Mouse (Mus musculus) CH12.LX (cell line): Measurements from ENCODE around the gene Xpr1. TPM values are rescaled to one million over a fixed set of nuclear protein-coding genes. Genes with fewer than 3 reads are reported as not detected.

Source experiments
- DNase-seq: peaks from one replicate; pipeline ENCODE4 v3.0.0-alpha.2; 2013; ENCODE audit errors: extremely low read depth
- H3K27ac ChIP-seq: 2 replicates; pipeline ENCODE4 v1.5.1; 2012; ENCODE audit warnings: low read depth, mild to moderate bottlenecking, control low read depth, moderate library complexity; ENCODE audit not compliant: insufficient read depth
- H3K27me3 ChIP-seq: replicated peaks from 2 replicates; pipeline ENCODE3; 2012; ENCODE audit warnings: inconsistent platforms
- H3K36me3 ChIP-seq, 2 experiments: replicated peaks in 1 of 2; 2 replicates each; pipeline versions ENCODE3 to v1.6.1; 2012; ENCODE audit warnings: inconsistent platforms in 1 of 2, low read length in 1 of 2, mild to moderate bottlenecking in 1 of 2, mixed read lengths in 1 of 2, moderate library complexity in 1 of 2; ENCODE audit not compliant: control insufficient read depth in 1 of 2, insufficient read depth in 1 of 2
- H3K4me1 ChIP-seq, 2 experiments: 2 replicates each; pipeline ENCODE4 v1.6.1; 2012; ENCODE audit warnings: inconsistent platforms in 1 of 2, moderate library complexity in 1 of 2; ENCODE audit not compliant: insufficient read depth in 2 of 2, control insufficient read depth in 1 of 2
- H3K4me2 ChIP-seq: 2 replicates; pipeline ENCODE4 v1.6.1; 2012; ENCODE audit warnings: low read depth, mild to moderate bottlenecking, control low read depth; ENCODE audit not compliant: poor library complexity, insufficient read depth, severe bottlenecking
- H3K4me3 ChIP-seq, 3 experiments: fragments of 150-350 bp in 1 of 3; sonication (generic) in 1 of 3; replicated peaks in 1 of 3; 2 replicates each; pipeline versions ENCODE3 to v1.5.1; 2011 to 2012; ENCODE audit warnings: low read depth in 2 of 3, low read length in 2 of 3, mild to moderate bottlenecking in 2 of 3, moderate library complexity in 2 of 3, control low read depth in 1 of 3, improper control_type of control experiment in 1 of 3, inconsistent platforms in 1 of 3, mixed read lengths in 1 of 3; ENCODE audit not compliant: poor library complexity in 1 of 3
- H3K79me2 ChIP-seq: replicated peaks from 2 replicates; pipeline ENCODE4 v1.6.1; 2012; ENCODE audit warnings: mild to moderate bottlenecking, moderate library complexity; ENCODE audit not compliant: control insufficient read depth, poor library complexity, insufficient read depth, severe bottlenecking; ENCODE audit errors: extremely low read depth
- H3K9ac ChIP-seq: 2 replicates; pipeline ENCODE4 v1.6.1; 2012; ENCODE audit warnings: low read depth, mild to moderate bottlenecking, control low read depth, moderate library complexity; ENCODE audit not compliant: insufficient read depth
- H3K9me3 ChIP-seq: replicated peaks from 2 replicates; pipeline ENCODE3; 2012; ENCODE audit warnings: low read length, inconsistent platforms, mixed read lengths
- BHLHE40 ChIP-seq: IDR thresholded peaks from 2 replicates; pipeline ENCODE4 v1.6.1; 2011; ENCODE audit warnings: mild to moderate bottlenecking, low read depth, low read length, improper control_type of control experiment
- CTCF ChIP-seq, 2 experiments: IDR thresholded peaks in 1 of 2; conservative IDR thresholded peaks in 1 of 2; 2 replicates each; pipeline ENCODE4 v1.5.1; 2011 to 2012; ENCODE audit warnings: low read depth in 2 of 2, low read length in 2 of 2, improper control_type of control experiment in 1 of 2, inconsistent platforms in 1 of 2, mild to moderate bottlenecking in 1 of 2, moderate library complexity in 1 of 2
- ETS1 ChIP-seq: conservative IDR thresholded peaks from 2 replicates; pipeline ENCODE4 v1.6.1; 2012; ENCODE audit warnings: low read depth, mild to moderate bottlenecking, inconsistent platforms, low read length, improper control_type of control experiment, moderate library complexity
- HCFC1 ChIP-seq: IDR thresholded peaks from 2 replicates; pipeline ENCODE4 v1.6.1; 2012; ENCODE audit warnings: low read depth, mild to moderate bottlenecking, inconsistent platforms, low read length, improper control_type of control experiment
- JUND ChIP-seq: conservative IDR thresholded peaks from 2 replicates; pipeline ENCODE4 v1.6.1; 2011; ENCODE audit warnings: low read depth, low read length, improper control_type of control experiment
- KAT2A ChIP-seq: IDR thresholded peaks from 2 replicates; pipeline ENCODE4 v1.6.1; 2012; ENCODE audit warnings: low read length, improper control_type of control experiment, inconsistent platforms; ENCODE audit not compliant: insufficient replicate concordance
- MAZ ChIP-seq: IDR thresholded peaks from 2 replicates; pipeline ENCODE4 v1.6.1; 2012; ENCODE audit warnings: low read depth, mild to moderate bottlenecking, inconsistent platforms, low read length, improper control_type of control experiment, moderate library complexity
- MEF2A ChIP-seq: IDR thresholded peaks from 2 replicates; pipeline ENCODE4 v1.6.1; 2014; ENCODE audit warnings: low read depth, mild to moderate bottlenecking, inconsistent platforms, low read length, improper control_type of control experiment, borderline replicate concordance
- PAX5 ChIP-seq: IDR thresholded peaks from 2 replicates; pipeline ENCODE4 v1.6.1; 2012; ENCODE audit warnings: low read length, inconsistent platforms, mixed read lengths
- RCOR1 ChIP-seq: conservative IDR thresholded peaks from 2 replicates; pipeline ENCODE4 v1.6.1; 2012; ENCODE audit warnings: low read depth, mild to moderate bottlenecking, inconsistent platforms, low read length, improper control_type of control experiment
- TBP ChIP-seq: conservative IDR thresholded peaks from 2 replicates; pipeline ENCODE4 v1.6.1; 2011; ENCODE audit warnings: low read depth, low read length, improper control_type of control experiment
- USF1 ChIP-seq: IDR thresholded peaks from 2 replicates; pipeline ENCODE4 v1.6.1; 2014; ENCODE audit warnings: low read depth, mild to moderate bottlenecking, inconsistent platforms, low read length, improper control_type of control experiment
- USF2 ChIP-seq: conservative IDR thresholded peaks from 2 replicates; pipeline ENCODE4 v1.6.1; 2011; ENCODE audit warnings: low read depth, low read length, improper control_type of control experiment
- ZNF384 ChIP-seq: IDR thresholded peaks from 2 replicates; pipeline ENCODE4 v1.6.1; 2012; ENCODE audit warnings: low read depth, low read length, improper control_type of control experiment, inconsistent platforms
- dilution Hi-C: fragments of 300-500 bp; cut with MboI; formaldehyde crosslinking; loops from 2 replicates; pipeline ENCODE4 v1.14.3; 2020; ENCODE audit warnings: low sequenced_read_pairs; ENCODE audit not compliant: extremely low pct_unique_long_range_greater_than_20kb, extremely low pct_ligation_motif_present
- in situ Hi-C: fragments of 300-500 bp; cut with MboI; formaldehyde crosslinking; loops from 3 replicates; pipeline ENCODE4 v1.14.3; 2019; ENCODE audit warnings: low sequenced_read_pairs, low pct_ligation_motif_present, low pct_unique_long_range_greater_than_20kb, mixed read lengths
- polyA plus RNA-seq: library from polyadenylated mRNA; unstranded; fragments of >175 nt; gene quantifications from 2 replicates; pipeline ENCODE4 v1.2.1, GENCODE M21; 2012; ENCODE audit warnings: low read depth; ENCODE audit not compliant: insufficient read length
- total RNA-seq, 2 experiments: library from RNA; depleted of rRNA; stranded (reverse); fragments of 300-350 nt in 1 of 2; fragments of >200 nt in 1 of 2; gene quantifications; 2 replicates each; pipeline ENCODE4 v1.2.3; 2012 to 2014

Gene Xpr1
- total and polyA plus RNA-seq, 3 experiments, result 7.7 to 13.1 (median 9.6) TPM

- TF ChIP-seq RCOR1, result no peak
- TF ChIP-seq BHLHE40, result no peak
- TF ChIP-seq TBP, result no peak
- no peak for TF ChIP-seq ETS1
- no peak for TF ChIP-seq HCFC1
- no peak for TF ChIP-seq MAZ
- Histone ChIP-seq H3K9me3 (no peaks in the 10 kb centered on the region), H3K27ac (no peak overlapping the region), H3K27me3 (no peaks in the 10 kb centered on the region), H3K4me3 (no peak overlapping the region), H3K9ac (no peak overlapping the region), H3K4me1 (no peaks in the 10 kb centered on the region), H3K36me3 (no peaks in the 10 kb centered on the region), H3K4me2 (no peak overlapping the region), H3K79me2 (no peaks in the 10 kb centered on the region)
- DNase-seq, result no peak
- dilution Hi-C loops, result no loop called here
- in situ Hi-C loops, result no loop called here
Measured at GRCm38 (mm10) chr1:155442521-155443001, 25.3 kb upstream of the Xpr1 start.

- dilution Hi-C loops, result no loop called here
- no peaks in the 10 kb centered on the region for H3K9me3 ChIP-seq
- no peaks in the 10 kb centered on the region for H3K79me2 ChIP-seq
- no peaks in the 10 kb centered on the region for H3K36me3 ChIP-seq
- H3K27ac ChIP-seq, result no peak overlapping the region
- H3K27me3 ChIP-seq, result no peaks in the 10 kb centered on the region
- H3K4me3 ChIP-seq, result no peak overlapping the region
- no peak for TF ChIP-seq USF2
- no peak for TF ChIP-seq USF1
- no peak for TF ChIP-seq PAX5
- no peak for TF ChIP-seq ETS1
- no peak for TF ChIP-seq MEF2A
- TF ChIP-seq CTCF (conservative IDR thresholded peaks at IDR 0.05 in 1 of 2, IDR thresholded peaks at IDR 0.05 in 1 of 2; ENCODE audit: low read depth in 2 of 2, low read length in 2 of 2), result no peak
- no peak for DNase-seq
- H3K4me2 ChIP-seq, result no peak overlapping the region
- no peaks in the 10 kb centered on the region for H3K4me1 ChIP-seq
- in situ Hi-C loops, result no loop called here
- no peak overlapping the region for H3K9ac ChIP-seq
Measured at GRCm38 (mm10) chr1:155439551-155439950, 22.3 kb upstream of the Xpr1 start.

GRCm38 (mm10) chr1:155438525-155438924 is 21.3 kb upstream of the Xpr1 start:
- in situ Hi-C loops, result no loop called here
- DNase-seq, result no peak
- no peaks in the 10 kb centered on the region for H3K36me3 ChIP-seq
- H3K27ac ChIP-seq, result no peak overlapping the region
- TF ChIP-seq CTCF (conservative IDR thresholded peaks at IDR 0.05 in 1 of 2, IDR thresholded peaks at IDR 0.05 in 1 of 2; ENCODE audit: low read depth in 2 of 2, low read length in 2 of 2), result no peak
- no peak for TF ChIP-seq KAT2A
- no peak for TF ChIP-seq MEF2A
- TF ChIP-seq JUND, result no peak
- TF ChIP-seq ZNF384, result no peak
- no peak overlapping the region for H3K4me2 ChIP-seq
- H3K9me3 ChIP-seq, result no peaks in the 10 kb centered on the region
- no peak overlapping the region for H3K9ac ChIP-seq
- no peak overlapping the region for H3K4me3 ChIP-seq
- no peaks in the 10 kb centered on the region for H3K4me1 ChIP-seq
- H3K79me2 ChIP-seq, result no peaks in the 10 kb centered on the region
- no peaks in the 10 kb centered on the region for H3K27me3 ChIP-seq
- dilution Hi-C loops, result no loop called here
